Mouse (Mus musculus): ENCODE results near the gene B3galt1.

DNA sequence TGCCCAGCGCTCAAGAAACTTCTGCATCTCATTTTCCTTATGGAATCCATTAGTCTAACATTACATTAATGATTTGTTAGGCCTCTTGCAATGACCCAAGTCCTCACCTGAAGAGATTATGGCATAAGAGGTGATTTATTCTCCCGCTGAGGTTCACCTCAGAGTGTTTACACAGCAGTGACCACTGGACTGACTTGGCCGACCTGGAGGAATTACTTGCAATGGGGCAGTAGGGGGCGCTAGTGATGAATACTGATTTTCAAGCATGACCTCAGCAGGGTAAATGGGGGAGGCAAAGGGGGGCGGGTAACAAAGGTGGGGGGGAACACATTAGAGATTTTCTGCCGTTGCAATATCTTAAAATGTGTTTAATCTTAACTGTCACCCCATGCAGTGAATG, 559.1 kb downstream of the B3galt1 start:
- TF ChIP-seq CTCF (IDR thresholded peaks at IDR 0.05) (peak; percentile 40), EP300 (IDR thresholded peaks at IDR 0.05; ENCODE audit: insufficient read depth, low read depth, low read length) (no peak)

Data from heart, adult 2 months (tissue).